Mouse (Mus musculus): ENCODE measurements at regions not wholly inside any gene's neighbourhood (a gene's known extent, or its start where the extent isn't known, plus 50 kb on each side); places are given as distances from the start of the nearest gene placed in this dataset.
"Not testable (repeated sequence)": the region's sequence is repeated elsewhere in the genome, so short reads cannot be mapped to it uniquely, and the experiment has no call there.

GRCm38 (mm10) chr9:94107701-94108100 lies 430.2 kb downstream of the 1190002N15Rik start:
- not testable (repeated sequence) for ATAC-seq

DNA sequence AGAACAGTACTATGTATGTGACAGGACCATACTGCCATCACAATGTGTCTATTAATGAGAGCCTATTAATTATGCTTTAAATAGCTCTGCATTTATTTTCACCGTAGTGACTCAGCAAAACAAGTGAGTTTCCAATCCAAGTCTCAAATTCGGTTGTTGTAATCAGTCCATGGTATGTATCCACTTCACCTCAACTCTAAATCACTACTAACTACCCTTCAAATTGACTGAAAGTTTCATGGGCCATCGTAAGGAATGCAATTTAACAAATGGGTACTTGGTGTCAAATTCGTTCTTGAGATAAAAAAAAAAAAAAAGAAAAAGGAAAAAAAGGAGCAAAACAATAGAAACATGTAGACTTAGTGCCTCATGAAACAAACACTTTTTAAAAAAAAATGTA lies 433.2 kb downstream of the 1190002N15Rik start:
- ATAC-seq, result no peak

DNA sequence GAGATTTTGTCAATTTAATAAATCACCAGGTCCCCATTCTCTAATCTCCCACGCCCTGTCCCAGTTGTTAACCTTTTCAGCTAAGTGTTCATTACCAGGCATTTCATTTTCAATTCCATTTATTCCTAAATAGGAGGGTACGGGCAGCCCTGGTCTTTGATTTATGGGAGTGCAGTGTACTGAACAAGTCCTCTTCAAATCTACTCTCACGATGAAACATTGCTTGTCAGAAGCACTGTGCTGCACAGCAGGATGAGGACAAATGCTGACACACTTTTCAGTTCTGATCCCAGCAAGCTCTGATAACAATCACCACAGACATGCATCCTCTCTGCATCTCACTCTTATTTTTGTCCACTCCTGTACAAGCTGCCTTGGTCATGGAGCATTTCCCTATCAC lies 435.9 kb downstream of the 1190002N15Rik start:
- no peak for ATAC-seq

DNA sequence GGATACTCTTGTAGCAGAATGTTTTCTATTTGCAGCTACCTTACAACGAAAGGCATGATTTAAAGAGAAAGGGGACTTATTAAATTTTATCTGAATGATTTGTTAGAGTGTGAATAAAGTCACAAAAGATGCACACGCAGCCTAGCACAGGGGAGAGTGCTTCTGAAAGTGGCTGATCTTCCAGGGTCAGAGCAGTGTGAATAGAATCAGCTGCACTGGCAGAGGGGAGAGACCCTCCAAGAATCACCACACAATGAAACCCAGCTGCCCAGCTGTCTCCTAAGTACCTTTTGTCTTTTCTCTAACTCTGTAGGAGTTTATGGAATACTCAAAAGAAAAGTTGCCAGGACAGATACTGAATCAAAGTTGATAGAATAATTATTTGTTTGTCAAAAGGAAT lies 443.1 kb downstream of the 1190002N15Rik start:
- no peak for ATAC-seq

- no peak for ATAC-seq
Measured at GRCm38 (mm10) chr9:94091658-94092225, 446.1 kb downstream of the 1190002N15Rik start.

DNA sequence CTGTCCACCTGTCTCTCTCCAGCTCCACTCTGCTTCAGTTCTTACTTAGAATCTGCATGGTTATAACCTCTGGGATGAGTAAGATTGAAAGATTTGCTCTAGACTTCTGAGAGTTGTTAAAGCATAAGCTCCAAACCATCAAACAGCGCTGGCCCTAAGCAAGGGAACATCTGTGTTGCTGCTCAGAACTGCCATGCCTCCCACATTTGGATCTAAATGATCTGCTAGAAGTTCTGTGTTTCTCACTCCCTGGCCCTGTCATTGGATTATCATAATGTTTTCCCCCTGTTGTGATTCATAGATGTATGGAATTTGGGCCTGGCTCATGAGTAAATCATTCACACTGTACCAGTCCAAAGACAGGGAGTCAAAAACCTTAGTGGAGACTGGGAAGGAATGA lies 448.1 kb downstream of the 1190002N15Rik start:
- no peak for ATAC-seq

GRCm38 (mm10) chr9:94083629-94084411 lies 454.1 kb downstream of the 1190002N15Rik start:
- ATAC-seq, result no peak

DNA sequence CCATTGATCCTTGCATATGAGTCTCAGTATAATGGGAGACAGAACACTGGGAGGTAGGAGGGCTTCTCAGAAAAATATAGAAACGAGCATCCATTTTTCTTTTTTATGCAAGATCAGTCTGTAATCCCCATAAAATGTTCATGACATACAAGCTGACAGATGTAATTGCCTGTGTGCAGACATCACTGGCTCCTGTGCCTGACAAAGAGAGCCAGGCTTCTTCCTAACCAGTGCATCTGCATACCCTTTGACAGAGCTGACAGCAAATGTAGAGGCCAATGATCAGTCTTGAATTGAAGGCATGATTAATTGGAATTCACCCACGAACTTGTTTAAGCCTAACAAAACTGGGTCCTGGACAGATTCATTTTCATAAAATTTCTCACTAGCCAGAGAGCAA lies 463.0 kb downstream of the 1190002N15Rik start:
- ATAC-seq, result no peak

- ATAC-seq, result no peak
Measured at GRCm38 (mm10) chr9:94067121-94067520, 470.8 kb downstream of the 1190002N15Rik start.

- no peak for ATAC-seq
Measured at GRCm38 (mm10) chr9:94053229-94053628, 484.7 kb downstream of the 1190002N15Rik start.

- ATAC-seq, result no peak
Measured at GRCm38 (mm10) chr9:94047845-94048244, 490.0 kb downstream of the 1190002N15Rik start.

- ATAC-seq, result no peak
Measured at GRCm38 (mm10) chr9:94045462-94046126, 492.3 kb downstream of the 1190002N15Rik start.

DNA sequence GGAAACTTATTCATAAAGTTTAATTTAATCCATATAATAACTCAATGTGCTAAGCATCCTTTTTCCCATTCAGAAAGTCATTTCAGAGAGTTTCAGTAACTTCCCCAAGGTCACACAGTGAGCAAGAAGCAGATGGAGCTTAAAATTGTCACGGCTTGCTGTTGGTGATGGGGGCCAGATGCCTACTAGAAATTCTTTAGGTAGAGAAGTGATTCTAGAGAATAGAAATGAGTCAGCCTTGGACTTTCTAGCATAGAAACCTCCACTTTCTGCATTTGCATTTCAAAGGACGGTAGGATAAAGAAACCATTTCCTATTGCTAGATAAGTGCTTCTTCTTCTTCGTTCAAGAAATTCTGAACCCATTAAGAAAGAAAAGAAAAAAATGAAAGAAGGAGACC lies 514.1 kb downstream of the 1190002N15Rik start:
- ATAC-seq, result no peak

DNA sequence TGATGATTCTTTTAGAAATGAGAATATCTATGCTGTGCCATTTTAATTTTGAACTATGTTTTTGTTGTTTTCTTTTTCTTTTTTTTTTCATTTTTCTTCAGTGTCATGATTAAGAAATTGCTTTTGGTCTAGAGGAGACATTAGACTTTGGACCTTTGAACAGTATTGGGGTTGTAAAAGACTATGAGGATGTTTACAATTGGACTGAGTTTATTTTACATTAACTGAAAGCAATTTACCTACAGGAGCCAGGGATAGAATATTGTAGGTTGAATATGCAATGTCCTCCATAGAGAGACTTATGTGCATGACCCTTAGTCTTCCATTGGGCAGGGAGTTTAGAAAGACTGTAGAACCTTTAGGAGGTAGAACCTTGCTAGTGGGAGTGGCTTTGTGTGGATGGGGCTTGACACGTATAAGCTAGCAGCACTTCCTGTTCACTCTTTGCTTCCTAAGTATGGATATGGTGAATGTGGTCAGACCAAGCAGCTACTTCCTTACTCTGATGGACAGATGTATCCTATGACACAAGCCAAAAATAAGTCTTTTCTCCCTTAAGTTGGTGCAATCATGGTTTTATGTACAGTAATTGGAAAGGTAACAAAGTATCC lies 516.5 kb downstream of the 1190002N15Rik start:
- ATAC-seq, result no peak

DNA sequence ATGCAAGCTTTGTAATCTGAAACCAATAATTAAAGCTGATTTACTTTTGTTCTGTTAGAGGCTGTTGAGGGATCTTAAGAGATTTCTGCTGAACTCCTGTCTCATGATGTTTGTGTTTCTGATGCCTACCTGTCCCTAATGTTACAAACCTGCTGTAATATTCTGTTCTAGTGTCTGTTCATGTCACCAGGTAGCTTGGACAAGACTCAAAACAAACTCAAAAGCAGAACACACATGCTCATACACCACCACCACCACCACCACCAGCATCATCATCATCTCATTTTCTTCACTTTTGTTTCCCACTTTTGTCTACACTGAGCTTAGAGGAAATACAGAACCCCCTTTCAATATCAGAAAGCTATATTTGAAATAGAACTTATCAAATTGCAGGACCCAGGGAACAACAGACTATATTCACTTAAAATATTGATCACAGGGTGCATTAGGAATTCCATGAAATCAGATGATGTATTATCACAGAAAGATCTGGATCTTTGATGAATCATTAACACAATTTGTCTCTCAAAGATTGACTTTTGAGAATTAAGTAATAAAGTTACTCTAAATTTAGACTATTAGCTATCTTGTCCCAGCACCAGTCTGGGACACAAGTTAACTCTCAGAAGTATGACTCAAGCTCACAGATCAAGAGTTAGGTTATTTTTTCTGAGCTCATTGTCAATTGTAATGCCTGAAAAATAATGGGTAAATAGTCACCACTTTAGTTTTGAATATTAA lies 521.0 kb downstream of the 1190002N15Rik start:
- no peak for ATAC-seq

- no peak for ATAC-seq
Measured at GRCm38 (mm10) chr9:93992216-93992615, 545.7 kb downstream of the 1190002N15Rik start.

GRCm38 (mm10) chr9:93991141-93991540 lies 546.7 kb downstream of the 1190002N15Rik start:
- no peak for ATAC-seq

- no peak for ATAC-seq
Measured at GRCm38 (mm10) chr9:93981136-93981535, 556.7 kb downstream of the 1190002N15Rik start.

DNA sequence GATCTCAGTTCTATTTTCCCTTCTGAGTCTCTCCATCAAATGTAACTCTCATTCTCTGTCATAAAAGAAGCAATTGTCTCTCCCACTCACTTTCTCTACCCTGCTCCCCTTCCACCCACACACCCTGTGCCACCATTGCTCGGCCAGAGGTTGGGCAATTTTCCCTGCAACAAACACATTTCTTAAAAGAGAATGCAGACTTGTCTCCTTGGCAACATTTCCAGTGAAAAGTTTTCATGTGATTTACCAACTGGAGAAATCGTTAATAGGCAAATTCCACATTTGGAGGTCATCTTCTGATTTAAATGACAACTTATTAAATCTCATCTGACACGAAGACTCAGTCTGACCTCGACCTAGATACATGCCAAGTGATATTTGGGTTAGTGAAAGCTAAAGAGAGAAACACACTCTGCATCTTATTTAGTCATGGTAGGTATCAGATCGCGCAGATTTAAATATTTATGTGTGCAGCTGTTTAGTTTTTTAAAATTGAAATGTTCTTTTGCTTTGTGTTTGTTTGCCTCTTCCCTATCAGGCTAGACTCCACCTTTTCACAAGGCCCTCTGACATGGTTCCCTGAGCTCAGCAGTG lies 568.1 kb downstream of the 1190002N15Rik start:
- no peak for ATAC-seq

GRCm38 (mm10) chr9:93969118-93969517 lies 568.8 kb downstream of the 1190002N15Rik start:
- no peak for ATAC-seq

GRCm38 (mm10) chr9:93955235-93956040 lies 582.4 kb downstream of the 1190002N15Rik start:
- ATAC-seq, result no peak

All from activated CD4-positive, CD25-positive, alpha-beta regulatory T cell, adult 4 months (primary cell).